Mouse (Mus musculus): ENCODE data around the gene Thrb. TPM values are rescaled to one million over a fixed set of nuclear protein-coding genes. Genes with fewer than 3 reads are reported as not detected.

Gene Thrb
- polyA plus RNA-seq, 1 experiment from 2014 or later: 1.1 TPM

- WGBS: 92% methylated on average over 1 of the region's 1 CpGs
- H3K9me3 ChIP-seq (replicated peaks): no peaks in the 10 kb centered on the region
- no peak for ATAC-seq (ENCODE audit: low FRiP score)
- no peak overlapping the region for H3K4me3 ChIP-seq
- H3K36me3 ChIP-seq: no peaks in the 10 kb centered on the region
- H3K4me2 ChIP-seq (replicated peaks): no peak overlapping the region
- H3K9ac ChIP-seq: no peak overlapping the region
- no peak overlapping the region for H3K27ac ChIP-seq
- no peaks in the 10 kb centered on the region for H3K27me3 ChIP-seq
- no peaks in the 10 kb centered on the region for H3K4me1 ChIP-seq
Measured at GRCm38 (mm10) chr14:17674335-17674734, 14.3 kb downstream of the Thrb start.

GRCm38 (mm10) chr14:17675214-17675613 is 15.2 kb downstream of the Thrb start:
- 87% methylated on average over 3 of the region's 3 CpGs for WGBS
- Histone ChIP-seq H3K4me3 (no peak overlapping the region), H3K36me3 (no peaks in the 10 kb centered on the region), H3K4me2 (replicated peaks) (no peak overlapping the region), H3K27ac (no peak overlapping the region), H3K4me1 (no peaks in the 10 kb centered on the region), H3K27me3 (no peaks in the 10 kb centered on the region), H3K9ac (no peak overlapping the region), H3K9me3 (replicated peaks) (no peaks in the 10 kb centered on the region)
- no peak for ATAC-seq (ENCODE audit: low FRiP score)

GRCm38 (mm10) chr14:17681479-17681878 is 21.4 kb downstream of the Thrb start:
- H3K9me3 ChIP-seq (replicated peaks): no peaks in the 10 kb centered on the region
- H3K36me3 ChIP-seq: no peaks in the 10 kb centered on the region
- no peaks in the 10 kb centered on the region for H3K4me1 ChIP-seq
- no peak overlapping the region for H3K27ac ChIP-seq
- no peak overlapping the region for H3K9ac ChIP-seq
- no peak overlapping the region for H3K4me2 ChIP-seq (replicated peaks)
- no peak overlapping the region for H3K4me3 ChIP-seq
- no peak for ATAC-seq (ENCODE audit: low FRiP score)
- H3K27me3 ChIP-seq: no peaks in the 10 kb centered on the region

GRCm38 (mm10) chr14:17684881-17685280 is 24.8 kb downstream of the Thrb start:
- Histone ChIP-seq H3K4me3 (no peak overlapping the region), H3K36me3 (no peaks in the 10 kb centered on the region), H3K4me1 (no peaks in the 10 kb centered on the region), H3K27ac (no peak overlapping the region), H3K9me3 (replicated peaks) (no peaks in the 10 kb centered on the region), H3K27me3 (no peaks in the 10 kb centered on the region), H3K4me2 (replicated peaks) (no peak overlapping the region), H3K9ac (no peak overlapping the region)
- 78% methylated on average over 1 of the region's 1 CpGs for WGBS
- no peak for ATAC-seq (ENCODE audit: low FRiP score)

- H3K4me3 ChIP-seq: no peak overlapping the region
- H3K4me1 ChIP-seq: no peaks in the 10 kb centered on the region
- no peaks in the 10 kb centered on the region for H3K9me3 ChIP-seq (replicated peaks)
- no peaks in the 10 kb centered on the region for H3K36me3 ChIP-seq
- WGBS: 92% methylated on average over 3 of the region's 3 CpGs
- no peak overlapping the region for H3K27ac ChIP-seq
- no peak overlapping the region for H3K4me2 ChIP-seq (replicated peaks)
- no peak overlapping the region for H3K9ac ChIP-seq
- ATAC-seq (ENCODE audit: low FRiP score): no peak
- H3K27me3 ChIP-seq: no peaks in the 10 kb centered on the region
Measured at GRCm38 (mm10) chr14:17685491-17685890, 25.4 kb downstream of the Thrb start.

- no peak for ATAC-seq (ENCODE audit: low FRiP score)
- WGBS: 85% methylated on average over 3 of the region's 3 CpGs
Measured at GRCm38 (mm10) chr14:17686939-17687338, 26.9 kb downstream of the Thrb start.

GRCm38 (mm10) chr14:17691246-17691645 is 31.2 kb downstream of the Thrb start:
- Histone ChIP-seq H3K4me1 (no peaks in the 10 kb centered on the region), H3K27me3 (no peaks in the 10 kb centered on the region), H3K4me2 (replicated peaks) (no peak overlapping the region), H3K27ac (no peak overlapping the region), H3K9me3 (replicated peaks) (no peaks in the 10 kb centered on the region), H3K9ac (no peak overlapping the region), H3K4me3 (no peak overlapping the region), H3K36me3 (no peaks in the 10 kb centered on the region)
- no peak for ATAC-seq (ENCODE audit: low FRiP score)
- 76% methylated on average over 1 of the region's 1 CpGs for WGBS

More at GRCm38 (mm10) chr14:17686939-17687338, 26.9 kb downstream of the Thrb start:
- H3K36me3 ChIP-seq: no peaks in the 10 kb centered on the region
- H3K4me2 ChIP-seq (replicated peaks): no peak overlapping the region
- no peak overlapping the region for H3K27ac ChIP-seq
- H3K4me3 ChIP-seq: no peak overlapping the region
- H3K9me3 ChIP-seq (replicated peaks): no peaks in the 10 kb centered on the region
- no peaks in the 10 kb centered on the region for H3K27me3 ChIP-seq
- H3K4me1 ChIP-seq: no peaks in the 10 kb centered on the region
- H3K9ac ChIP-seq: no peak overlapping the region

GRCm38 (mm10) chr14:17695526-17695925 is 35.5 kb downstream of the Thrb start:
- ATAC-seq (ENCODE audit: low FRiP score): no peak
- Histone ChIP-seq H3K36me3 (no peaks in the 10 kb centered on the region), H3K4me1 (no peaks in the 10 kb centered on the region), H3K9ac (no peak overlapping the region), H3K27me3 (no peaks in the 10 kb centered on the region), H3K27ac (no peak overlapping the region), H3K4me3 (no peak overlapping the region), H3K4me2 (replicated peaks) (no peak overlapping the region), H3K9me3 (replicated peaks) (no peaks in the 10 kb centered on the region)
- 79% methylated on average over 4 of the region's 4 CpGs for WGBS

- Histone ChIP-seq H3K27me3 (no peaks in the 10 kb centered on the region), H3K27ac (no peak overlapping the region), H3K4me1 (no peaks in the 10 kb centered on the region), H3K36me3 (no peaks in the 10 kb centered on the region), H3K4me2 (replicated peaks) (no peak overlapping the region), H3K9me3 (replicated peaks) (no peaks in the 10 kb centered on the region), H3K4me3 (no peak overlapping the region), H3K9ac (no peak overlapping the region)
- ATAC-seq (ENCODE audit: low FRiP score): no peak
- WGBS: 85% methylated on average over 9 of the region's 9 CpGs
Measured at GRCm38 (mm10) chr14:17697920-17698632, 38.0 kb downstream of the Thrb start.

- Histone ChIP-seq H3K4me2 (replicated peaks) (no peak overlapping the region), H3K27ac (no peak overlapping the region), H3K36me3 (no peaks in the 10 kb centered on the region), H3K9me3 (replicated peaks) (no peaks in the 10 kb centered on the region), H3K4me3 (no peak overlapping the region), H3K9ac (no peak overlapping the region), H3K27me3 (no peaks in the 10 kb centered on the region), H3K4me1 (no peaks in the 10 kb centered on the region)
- no peak for ATAC-seq (ENCODE audit: low FRiP score)
- WGBS: 89% methylated on average over 3 of the region's 3 CpGs
Measured at GRCm38 (mm10) chr14:17700228-17700627, 40.2 kb downstream of the Thrb start.

GRCm38 (mm10) chr14:17713297-17713904 is 53.3 kb downstream of the Thrb start:
- WGBS: 81% methylated on average over 7 of the region's 7 CpGs

GRCm38 (mm10) chr14:17719494-17719893 is 59.4 kb downstream of the Thrb start:
- H3K4me3 ChIP-seq: no peak overlapping the region
- no peaks in the 10 kb centered on the region for H3K4me1 ChIP-seq
- no peaks in the 10 kb centered on the region for H3K27me3 ChIP-seq
- H3K9ac ChIP-seq: no peak overlapping the region
- no peaks in the 10 kb centered on the region for H3K9me3 ChIP-seq (replicated peaks)
- ATAC-seq (ENCODE audit: low FRiP score): no peak
- H3K27ac ChIP-seq: no peak overlapping the region
- 85% methylated on average over 2 of the region's 2 CpGs for WGBS
- no peak overlapping the region for H3K4me2 ChIP-seq (replicated peaks)
- no peaks in the 10 kb centered on the region for H3K36me3 ChIP-seq

More at GRCm38 (mm10) chr14:17713297-17713904, 53.3 kb downstream of the Thrb start:
- Histone ChIP-seq H3K27ac (no peak overlapping the region), H3K4me2 (replicated peaks) (no peak overlapping the region), H3K9me3 (replicated peaks) (no peaks in the 10 kb centered on the region), H3K9ac (no peak overlapping the region), H3K4me3 (no peak overlapping the region), H3K4me1 (no peaks in the 10 kb centered on the region), H3K36me3 (no peaks in the 10 kb centered on the region), H3K27me3 (no peaks in the 10 kb centered on the region)
- ATAC-seq (ENCODE audit: low FRiP score): no peak
